Mouse (Mus musculus) kidney, adult 8-10 months (tissue): ENCODE results near the gene 4921509C19Rik.
"Not testable (repeated sequence)": the region's sequence is repeated elsewhere in the genome, so short reads cannot be mapped to it uniquely, and the experiment has no call there.

ENCODE experiments used
- DNase-seq, 2 experiments: peaks; one replicate each; pipeline ENCODE4 v3.0.0; 2022

Gene 4921509C19Rik

DNA sequence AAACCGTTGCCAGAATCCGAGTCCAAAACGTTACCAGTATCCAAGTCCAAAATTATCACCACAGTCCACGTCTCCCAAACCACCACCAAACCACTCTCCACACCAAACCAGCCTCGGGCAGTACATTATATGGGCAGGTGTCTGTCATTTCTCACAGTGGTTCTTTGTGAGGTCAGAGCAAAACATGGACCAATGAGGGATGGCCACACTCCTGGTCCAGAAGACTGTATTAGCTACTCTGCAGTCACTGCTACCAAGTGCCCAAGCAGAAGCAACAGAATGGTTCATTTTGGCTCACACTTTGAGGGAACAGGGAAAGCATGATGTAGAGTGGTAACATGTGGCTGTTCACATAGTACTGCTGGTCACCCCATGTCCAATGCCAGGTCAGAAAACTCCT lies at the start of gene 4921509C19Rik:
TSS of gene 4921509C19Rik (minus strand) at position 101 of the 400 bp plus-strand sequence.
- DNase-seq = not testable (repeated sequence)

DNA sequence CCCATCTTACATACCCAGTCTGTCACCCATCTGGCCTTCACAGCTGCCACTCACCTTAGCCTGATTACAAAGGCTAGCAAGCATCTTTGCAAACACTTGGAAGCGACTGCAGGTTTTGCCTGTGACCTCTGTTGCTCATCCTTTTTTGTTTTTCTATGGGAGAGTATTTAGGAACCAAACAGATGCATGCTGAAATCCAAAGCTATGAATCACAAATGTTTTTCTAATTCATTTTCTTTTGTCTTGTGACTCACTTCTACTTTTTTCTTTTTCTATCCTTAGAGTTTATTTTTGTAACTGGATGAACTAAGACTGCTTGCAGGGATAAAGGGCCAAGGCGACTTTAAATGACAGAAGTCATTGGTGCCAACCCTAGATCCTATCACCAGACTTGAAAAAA lies 49.6 kb upstream of the 4921509C19Rik start:
- DNase-seq = no peak

DNA sequence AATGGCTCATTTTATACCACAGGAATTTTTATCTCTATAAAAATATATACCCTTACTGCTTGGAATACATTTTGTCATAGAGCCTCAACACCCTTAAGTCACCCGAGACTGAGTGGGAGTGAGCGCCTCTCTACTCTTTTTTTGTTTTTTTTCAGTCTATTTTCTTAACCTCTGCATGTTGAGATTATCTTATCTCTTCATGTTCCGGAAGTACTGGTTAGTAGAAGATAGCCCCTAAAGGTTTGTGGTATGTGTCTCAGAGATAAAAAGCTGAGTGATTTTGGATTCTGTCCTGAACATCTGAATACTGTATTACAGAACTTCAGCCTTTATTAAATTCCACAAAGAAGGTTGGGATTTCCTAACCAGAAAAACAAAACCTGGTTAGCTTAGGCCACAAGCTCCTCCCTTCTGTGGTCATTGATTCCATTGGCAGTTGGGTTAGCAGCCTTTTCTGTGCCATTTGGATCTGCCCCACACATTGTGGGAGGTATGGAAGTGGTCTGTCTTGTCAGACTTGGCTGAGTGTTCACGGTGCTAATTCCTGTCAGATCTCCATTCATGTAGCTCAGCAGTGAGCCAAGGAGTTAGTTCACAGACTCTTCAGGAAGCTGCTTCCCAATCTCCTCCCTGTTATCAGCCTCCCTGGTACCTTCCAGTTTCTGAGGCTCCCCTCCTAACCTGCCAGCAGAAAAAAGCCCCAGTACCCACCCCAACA lies 48.5 kb upstream of the 4921509C19Rik start:
- DNase-seq = no peak

DNA sequence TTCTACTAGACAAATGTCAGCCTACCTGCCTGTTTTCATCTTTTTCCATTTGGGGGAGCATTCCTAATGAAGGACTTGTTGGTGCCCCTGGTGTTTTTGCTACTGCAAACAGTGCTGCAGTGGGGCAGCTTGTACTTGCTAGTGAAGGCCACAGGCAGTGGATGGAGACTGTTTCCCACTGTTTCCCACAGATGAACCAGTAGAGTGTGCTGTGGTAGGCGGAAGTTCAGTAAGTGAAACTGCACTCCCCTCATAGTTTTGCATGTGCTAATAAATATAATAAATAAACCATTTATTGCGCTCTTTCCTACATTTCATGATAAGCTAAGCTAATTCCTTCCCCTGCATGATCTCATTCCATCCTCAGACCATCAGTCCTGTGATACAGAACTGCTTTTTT lies 43.0 kb upstream of the 4921509C19Rik start:
- no peak for DNase-seq

DNA sequence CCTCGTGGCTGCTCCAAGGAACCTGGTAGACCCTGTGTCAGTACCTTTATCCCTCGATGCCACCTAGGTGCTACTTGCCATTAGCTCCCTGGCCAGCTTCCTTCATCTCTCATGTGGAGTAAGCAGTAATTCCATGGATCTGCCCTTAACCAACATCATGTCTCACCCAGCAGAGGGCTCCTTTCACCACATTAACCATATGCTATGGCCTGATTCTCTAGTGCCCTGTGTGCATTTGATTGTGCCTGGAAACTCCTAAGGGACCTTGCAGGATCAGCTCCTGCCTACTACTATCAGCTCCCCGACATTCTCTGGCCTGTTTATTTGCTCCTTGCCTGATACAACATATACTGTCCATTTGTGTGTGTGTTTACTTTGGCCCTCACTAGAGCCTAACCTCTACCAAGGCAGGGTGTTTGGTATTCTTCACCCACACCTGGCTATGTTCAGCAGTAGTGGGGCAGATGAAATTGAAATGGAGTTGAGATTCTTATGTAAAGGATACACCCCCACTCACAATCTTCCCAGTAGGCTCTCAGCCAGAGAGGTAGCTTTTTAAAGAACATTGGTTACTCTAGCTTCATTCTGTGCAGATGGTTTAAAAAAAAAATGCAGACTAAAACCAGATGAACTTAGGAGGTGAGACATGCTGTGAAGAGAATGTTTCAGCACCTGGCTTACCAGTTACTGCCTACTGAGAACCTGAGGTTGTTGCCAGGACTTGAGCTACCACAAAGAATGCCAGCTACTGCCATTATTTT lies 37.8 kb upstream of the 4921509C19Rik start:
- no peak for DNase-seq

DNA sequence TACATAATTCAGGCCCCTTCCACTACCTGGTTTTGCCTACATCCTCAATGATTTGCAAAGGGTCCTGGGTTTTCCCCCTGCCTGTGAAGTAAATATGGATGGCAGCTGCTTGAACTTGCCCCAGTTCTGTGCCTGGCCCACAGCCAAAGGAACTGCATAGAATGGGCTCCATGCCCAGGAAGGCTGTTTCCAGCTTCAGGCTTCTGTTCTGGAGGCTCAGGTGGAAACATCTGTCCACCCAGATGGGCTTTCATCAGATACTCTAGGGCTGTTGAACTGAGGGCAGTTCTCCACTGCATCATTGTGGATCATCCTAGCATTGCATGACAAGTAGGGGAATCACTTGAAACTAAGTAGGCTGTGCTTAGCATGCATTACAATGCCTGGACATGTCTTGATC lies 36.2 kb upstream of the 4921509C19Rik start:
- peak; percentile 21 to 55 for DNase-seq

DNA sequence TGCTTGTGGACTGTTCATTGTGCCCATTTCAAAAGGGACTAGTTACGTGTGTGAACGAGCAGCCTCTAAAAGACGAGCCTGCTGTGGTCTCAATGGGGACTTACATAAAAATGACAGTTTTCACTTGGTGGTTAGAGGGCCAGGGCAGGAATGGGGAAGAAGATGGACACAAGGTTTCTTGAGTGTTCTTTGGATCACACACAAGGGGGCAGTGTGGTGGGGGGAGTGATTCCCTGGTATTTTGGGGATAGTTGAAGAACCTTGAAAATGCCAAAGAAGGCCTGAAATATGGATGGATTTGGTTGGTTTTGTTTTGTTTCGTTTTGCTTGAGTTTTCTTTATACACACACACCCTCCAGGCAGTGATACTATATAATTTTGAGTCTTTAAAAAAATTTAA lies 28.3 kb upstream of the 4921509C19Rik start:
- no peak for DNase-seq

DNA sequence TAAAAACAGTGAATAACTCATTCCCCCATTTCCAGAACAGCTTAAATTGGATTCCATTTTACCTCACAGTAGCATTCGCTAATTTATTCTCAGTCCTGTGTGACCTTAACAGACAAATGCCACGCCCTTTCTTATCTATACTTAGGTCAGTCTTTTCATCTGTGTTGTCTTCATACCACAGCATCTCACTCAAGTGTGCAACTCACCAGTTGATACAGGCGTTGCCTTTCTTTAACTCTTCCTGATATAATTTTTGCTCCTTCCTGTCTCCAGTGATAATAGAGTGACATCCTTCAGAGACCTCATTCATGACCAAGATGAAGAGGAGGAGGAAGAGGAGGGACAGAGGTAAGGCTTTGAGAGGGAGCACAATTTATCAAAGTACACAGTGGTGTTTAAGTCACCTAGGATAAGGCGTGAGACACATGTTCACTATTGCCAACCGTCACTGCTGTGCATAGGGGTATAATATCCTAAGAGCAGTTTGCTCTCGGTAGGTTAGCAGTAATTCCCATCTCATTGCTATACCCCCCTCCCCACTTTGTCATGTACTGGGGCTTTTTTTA lies 24.6 kb upstream of the 4921509C19Rik start:
- DNase-seq = no peak

DNA sequence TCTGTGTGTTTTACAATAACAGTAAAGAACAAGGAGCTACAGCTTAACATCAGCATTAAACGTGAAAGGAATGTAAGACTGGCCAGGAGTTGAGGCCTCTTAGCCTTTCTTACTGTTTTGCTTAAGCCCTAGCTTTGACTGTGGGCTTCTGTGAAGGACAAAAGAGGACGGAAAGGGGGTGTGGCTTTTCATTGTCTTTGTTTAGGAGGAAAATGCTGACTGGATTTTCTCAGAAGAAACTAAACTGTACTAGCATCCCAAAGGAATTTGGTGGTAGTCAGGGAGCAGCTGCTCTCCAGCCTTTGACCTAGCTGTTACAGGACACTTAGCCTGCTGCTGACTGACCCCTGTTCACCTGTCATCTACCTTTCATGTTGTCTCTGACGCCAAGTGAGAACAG lies 22.4 kb upstream of the 4921509C19Rik start:
- no peak for DNase-seq

DNA sequence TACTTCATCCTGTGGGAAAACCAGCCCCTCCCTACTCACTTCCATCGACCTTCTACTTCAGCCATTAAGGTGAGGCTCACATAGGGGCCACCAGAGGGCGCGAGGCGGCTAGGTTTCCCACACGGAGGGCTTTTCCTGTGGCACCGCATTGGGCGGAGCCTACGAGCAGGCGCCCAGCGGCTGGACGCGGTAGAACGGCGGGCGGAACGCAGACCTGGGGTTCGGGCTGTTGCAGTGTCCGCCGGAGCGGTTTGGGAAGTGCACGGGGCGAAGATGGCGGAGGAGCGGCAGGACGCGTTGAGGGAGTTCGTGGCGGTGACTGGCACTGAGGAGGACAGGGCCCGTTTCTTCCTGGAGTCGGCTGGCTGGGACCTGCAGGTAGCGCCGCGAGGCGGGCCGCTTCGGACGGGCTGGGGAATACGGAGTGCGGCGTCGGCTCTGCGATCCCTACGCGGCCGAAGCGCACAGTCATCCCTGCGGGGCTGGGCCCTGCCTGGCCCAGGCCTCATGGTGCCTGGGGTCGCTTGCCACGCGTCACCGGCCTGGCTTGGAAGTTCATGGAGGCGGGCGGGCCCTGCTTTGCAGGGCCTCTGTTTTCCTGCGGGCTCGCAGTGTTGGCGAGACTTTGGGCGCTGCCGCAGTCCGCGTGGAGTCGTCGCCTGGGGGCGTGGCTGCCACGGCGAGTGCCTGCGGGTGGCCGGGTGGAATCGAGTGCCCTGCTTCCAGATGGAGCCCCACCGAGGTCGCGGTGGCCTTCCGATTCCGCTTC lies 18.3 kb upstream of the 4921509C19Rik start, which contains the start of gene Nsfl1c:
TSS of gene Nsfl1c (plus strand) at position 148 of the 769 bp plus-strand sequence.
- peak; percentile 91 to 97 for DNase-seq

DNA sequence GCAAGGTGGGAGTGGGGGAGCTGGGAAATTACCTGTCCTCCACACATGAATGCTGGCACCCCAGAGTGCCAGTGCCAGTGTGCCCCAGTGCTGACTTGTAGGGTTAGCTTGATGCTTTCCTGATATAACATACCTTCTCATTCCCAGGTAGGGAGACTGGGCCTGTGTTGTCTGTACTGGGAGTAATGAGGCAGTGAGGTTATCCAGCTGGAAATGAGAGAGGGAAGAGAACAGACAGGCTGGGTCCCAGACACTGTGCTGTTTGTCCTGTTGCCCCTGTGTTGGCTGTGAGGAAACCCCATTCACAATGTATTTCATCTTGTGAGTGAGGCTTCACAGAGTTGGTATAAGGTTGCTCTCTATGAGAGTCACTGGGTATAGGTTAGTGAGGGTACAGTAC lies 10.5 kb upstream of the 4921509C19Rik start:
- DNase-seq = no peak

DNA sequence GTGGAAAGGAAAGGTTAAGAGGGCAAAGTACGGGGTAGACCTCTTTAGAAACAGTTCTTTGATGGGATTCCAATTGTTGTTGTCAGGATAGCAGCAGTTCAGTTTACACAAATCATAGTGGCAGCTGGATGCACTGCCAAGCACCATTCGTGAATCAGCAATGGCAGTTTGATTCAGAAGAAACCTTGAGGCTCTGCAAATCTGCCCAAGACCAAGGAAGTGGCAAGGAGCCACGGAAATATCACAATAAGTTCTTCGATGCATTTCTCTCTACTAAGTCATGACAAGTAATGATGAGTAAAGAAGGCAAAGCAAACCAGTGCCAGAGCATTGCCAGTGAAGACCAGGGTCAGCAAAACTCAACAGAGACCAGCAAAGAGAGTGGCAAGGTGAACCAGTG lies 41.0 kb downstream of the 4921509C19Rik start:
- not testable (repeated sequence) for DNase-seq

DNA sequence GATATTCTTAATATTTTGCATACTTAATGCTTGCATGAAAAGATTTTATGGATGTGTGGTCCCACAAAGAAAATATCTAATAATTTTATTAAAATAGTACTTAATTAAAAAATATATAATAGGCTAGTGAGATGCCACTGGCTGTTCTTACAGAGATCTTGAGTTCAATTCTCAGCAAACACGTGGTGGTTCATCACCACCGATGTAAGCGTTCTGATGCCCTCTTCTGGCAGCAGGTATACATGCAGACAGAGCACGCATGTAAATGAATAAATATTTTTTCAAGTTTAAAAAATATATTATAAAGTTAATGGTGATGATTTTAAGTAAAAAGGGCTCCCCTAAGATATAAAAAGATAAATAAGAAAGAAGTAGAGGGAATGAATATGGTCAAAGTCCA lies 41.8 kb downstream of the 4921509C19Rik start:
- peak in 1 of 2 experiments; percentile 6 for DNase-seq
